Mouse (Mus musculus): ENCODE measurements at regions not wholly inside any gene's neighbourhood (a gene's known extent, or its start where the extent isn't known, plus 50 kb on each side); places are given as distances from the start of the nearest gene placed in this dataset.

DNA sequence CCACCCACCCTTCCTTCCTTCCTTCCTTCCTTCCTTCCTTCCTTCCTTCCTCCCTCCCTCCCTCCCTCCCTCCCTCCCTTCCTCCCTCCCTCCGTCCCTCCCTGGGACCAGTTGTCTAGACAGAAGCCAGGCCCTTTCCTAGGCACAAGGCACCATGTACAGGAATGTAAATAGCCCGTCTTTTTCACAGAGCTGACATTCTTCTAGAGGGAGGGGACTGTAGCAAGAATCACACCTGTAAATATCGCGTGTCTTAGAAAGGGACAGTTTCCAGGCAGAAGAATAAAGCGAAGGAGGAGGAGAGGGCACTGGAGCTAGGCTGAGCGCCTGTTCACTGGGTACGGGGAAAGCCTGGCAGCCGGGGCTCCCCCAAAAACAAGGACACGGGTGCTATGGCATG is 58.7 kb upstream of the Gm11733 start:
- H3K27me3 ChIP-seq = peaks cover 22% of the 10 kb centered on the region; the same call in 1 of the 2 replicates
- no peak overlapping the region for H3K27ac ChIP-seq (replicated peaks)
- no peaks in the 10 kb centered on the region for H3K4me1 ChIP-seq (replicated peaks)
- WGBS (ENCODE audit: insufficient replicate concordance) = 48% methylated on average over 8 of the region's 9 CpGs
- no peaks in the 10 kb centered on the region for H3K36me3 ChIP-seq (replicated peaks)
- H3K9ac ChIP-seq = no peak overlapping the region
- H3K4me2 ChIP-seq = no peak overlapping the region
- ATAC-seq (ENCODE audit: insufficient read depth) = no peak
- no peak overlapping the region for H3K4me3 ChIP-seq (replicated peaks)
- no peaks in the 10 kb centered on the region for H3K9me3 ChIP-seq (replicated peaks)

DNA sequence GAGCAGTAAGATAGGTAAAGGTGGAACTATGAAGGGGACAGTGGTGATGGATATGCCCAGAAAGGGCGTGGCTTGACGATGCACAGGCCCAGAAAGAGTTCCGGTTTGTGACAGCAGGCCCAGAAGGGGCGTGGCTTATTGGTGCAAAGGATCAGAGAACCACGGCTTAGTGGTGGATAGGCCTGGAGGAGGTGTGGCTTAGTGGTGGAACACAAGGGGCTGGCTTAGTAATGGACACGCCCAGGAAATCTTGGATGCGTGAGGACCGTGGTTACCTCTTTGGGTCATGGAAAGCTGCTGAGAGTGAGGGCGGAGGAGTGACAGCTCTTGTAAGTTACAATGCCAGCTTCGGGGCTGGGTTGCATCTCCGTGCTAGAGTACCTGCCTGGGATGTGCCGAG is 58.2 kb upstream of the Gm11733 start:
- no peaks in the 10 kb centered on the region for H3K4me1 ChIP-seq (replicated peaks)
- H3K27me3 ChIP-seq = peaks cover 22% of the 10 kb centered on the region; the same call in 1 of the 2 replicates
- H3K4me2 ChIP-seq = no peak overlapping the region
- no peak overlapping the region for H3K27ac ChIP-seq (replicated peaks)
- no peak overlapping the region for H3K4me3 ChIP-seq (replicated peaks)
- H3K9me3 ChIP-seq (replicated peaks) = no peaks in the 10 kb centered on the region
- no peak overlapping the region for H3K9ac ChIP-seq
- no peaks in the 10 kb centered on the region for H3K36me3 ChIP-seq (replicated peaks)
- WGBS (ENCODE audit: insufficient replicate concordance) = 25% methylated on average over 12 of the region's 12 CpGs
- no peak for ATAC-seq (ENCODE audit: insufficient read depth)

DNA sequence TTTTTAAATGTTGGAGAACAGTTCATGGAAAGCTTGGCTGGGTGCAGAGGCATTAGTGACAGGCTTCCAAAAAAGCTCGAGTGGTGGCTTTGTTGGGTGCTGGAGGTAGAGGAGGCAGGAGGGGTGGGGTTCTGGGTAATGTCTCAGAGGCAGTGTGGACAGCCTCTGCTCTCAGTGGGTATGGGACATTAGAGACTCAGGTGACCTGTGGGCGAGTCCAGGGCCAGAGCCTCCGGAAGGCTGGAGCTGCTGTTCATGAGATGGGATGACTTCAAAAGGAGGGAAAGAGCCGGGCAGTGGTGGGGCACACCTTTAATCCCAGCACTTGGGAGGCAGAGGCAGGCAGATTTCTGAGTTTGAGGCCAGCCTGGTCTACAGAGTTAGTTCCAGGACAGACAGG is 57.5 kb upstream of the Gm11733 start:
- 46% methylated on average over 4 of the region's 4 CpGs for WGBS (ENCODE audit: insufficient replicate concordance)
- no peak overlapping the region for H3K27ac ChIP-seq (replicated peaks)

DNA sequence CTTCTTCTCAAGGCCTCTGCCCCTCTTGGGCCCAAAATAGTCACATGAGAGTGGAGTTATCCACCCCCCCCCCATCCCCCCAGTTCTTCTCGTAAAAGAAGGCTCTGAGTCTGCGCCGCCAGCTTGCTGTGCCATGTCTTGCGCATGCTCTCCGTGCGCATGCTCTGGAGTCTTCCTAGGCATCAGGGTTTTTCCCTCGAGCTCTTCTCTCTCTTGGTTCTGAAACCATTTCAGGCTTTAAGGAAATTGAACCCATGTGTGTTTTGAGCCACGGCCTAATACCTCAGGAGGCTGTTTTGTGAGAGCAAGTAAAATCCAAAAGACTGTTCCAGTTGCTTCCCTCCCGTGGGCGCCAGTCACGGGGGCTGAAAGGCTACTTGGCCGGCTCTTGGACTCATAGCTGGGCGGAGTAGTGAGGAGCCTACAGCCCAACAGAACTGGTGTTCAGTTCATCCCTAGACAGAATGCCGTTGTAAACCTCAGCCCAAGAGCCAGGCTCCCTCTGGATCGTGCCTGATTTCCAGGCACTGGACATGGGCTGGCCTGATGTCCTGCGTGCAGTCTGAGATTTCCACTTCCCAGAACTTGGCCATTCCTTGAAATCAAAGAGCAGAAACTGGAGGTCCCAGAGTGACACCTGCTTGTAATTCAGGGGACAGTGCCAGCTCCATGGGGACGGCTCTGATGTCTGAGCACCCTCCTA is 56.2 kb upstream of the Gm11733 start:
- H3K9ac ChIP-seq = no peak overlapping the region
- H3K4me1 ChIP-seq (replicated peaks) = no peaks in the 10 kb centered on the region
- no peak overlapping the region for H3K27ac ChIP-seq (replicated peaks)
- H3K9me3 ChIP-seq (replicated peaks) = no peaks in the 10 kb centered on the region
- no peak overlapping the region for H3K4me2 ChIP-seq
- 73% methylated on average over 17 of the region's 17 CpGs for WGBS (ENCODE audit: insufficient replicate concordance)
- peaks cover 18% of the 10 kb centered on the region; the same call in 1 of the 2 replicates for H3K27me3 ChIP-seq
- no peak for ATAC-seq (ENCODE audit: insufficient read depth)
- H3K4me3 ChIP-seq (replicated peaks) = no peak overlapping the region
- H3K36me3 ChIP-seq (replicated peaks) = no peaks in the 10 kb centered on the region

More for the DNA sequence above, 57.5 kb upstream of the Gm11733 start:
- no peaks in the 10 kb centered on the region for H3K9me3 ChIP-seq (replicated peaks)
- H3K4me1 ChIP-seq (replicated peaks) = no peaks in the 10 kb centered on the region
- no peak overlapping the region for H3K9ac ChIP-seq
- no peak overlapping the region for H3K4me3 ChIP-seq (replicated peaks)
- peaks cover 18% of the 10 kb centered on the region; the same call in 1 of the 2 replicates for H3K27me3 ChIP-seq
- no peak for ATAC-seq (ENCODE audit: insufficient read depth)
- no peak overlapping the region for H3K4me2 ChIP-seq
- H3K36me3 ChIP-seq (replicated peaks) = no peaks in the 10 kb centered on the region

DNA sequence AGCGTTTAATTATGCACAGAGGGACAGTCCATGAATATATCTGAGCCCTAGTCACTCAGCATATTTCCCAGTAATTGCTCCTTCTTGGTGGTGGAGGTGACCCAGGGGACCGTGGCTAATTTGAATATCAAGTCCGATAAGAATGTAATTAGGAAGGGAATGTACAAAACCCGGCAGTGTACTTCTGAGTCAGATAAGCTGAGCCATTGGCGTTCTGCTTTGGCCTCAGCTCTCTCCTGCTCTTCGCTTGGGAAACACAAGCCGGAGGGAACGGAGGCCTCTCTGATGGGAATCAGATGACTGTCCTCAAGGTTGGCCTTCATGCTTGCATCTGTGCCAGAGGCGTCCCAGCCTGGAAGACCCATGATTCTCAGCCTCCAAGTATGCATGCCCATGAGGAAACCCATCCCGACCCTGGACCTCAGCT is 54.8 kb upstream of the Gm11733 start:
- 59% methylated on average over 10 of the region's 10 CpGs for WGBS (ENCODE audit: insufficient replicate concordance)
- Histone ChIP-seq H3K4me3 (replicated peaks) (no peak overlapping the region), H3K9me3 (replicated peaks) (no peaks in the 10 kb centered on the region)

DNA sequence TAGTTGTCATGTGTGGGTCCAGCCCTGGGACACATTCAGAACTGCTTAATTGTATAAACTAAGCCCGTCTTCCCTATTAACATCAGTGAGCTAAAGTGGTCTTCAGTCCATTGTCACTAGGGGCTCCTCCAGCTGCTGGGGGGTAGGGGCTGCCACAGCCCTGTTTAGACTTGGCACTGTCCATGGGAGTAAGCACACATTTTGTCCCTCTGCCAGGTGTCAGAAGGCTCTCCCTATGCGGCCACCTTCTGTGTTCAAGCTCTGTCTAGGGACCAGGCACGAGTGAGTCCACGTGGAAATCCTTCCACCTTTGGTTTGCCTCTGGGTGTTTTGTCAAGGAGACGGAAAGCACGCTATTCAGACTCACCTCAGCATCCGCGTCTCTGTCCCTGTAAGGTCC is 54.3 kb upstream of the Gm11733 start:
- ATAC-seq (ENCODE audit: insufficient read depth) = no peak
- Histone ChIP-seq H3K27ac (replicated peaks) (no peak overlapping the region), H3K36me3 (replicated peaks) (no peaks in the 10 kb centered on the region), H3K4me2 (no peak overlapping the region), H3K9ac (no peak overlapping the region), H3K4me1 (replicated peaks) (no peaks in the 10 kb centered on the region), H3K4me3 (replicated peaks) (no peak overlapping the region), H3K9me3 (replicated peaks) (no peaks in the 10 kb centered on the region), H3K27me3 (peaks cover 18% of the 10 kb centered on the region; the same call in 1 of the 2 replicates)
- WGBS (ENCODE audit: insufficient replicate concordance) = 43% methylated on average over 8 of the region's 8 CpGs

More for the DNA sequence above, 54.8 kb upstream of the Gm11733 start:
- Histone ChIP-seq H3K27ac (replicated peaks) (no peak overlapping the region), H3K27me3 (peaks cover 18% of the 10 kb centered on the region; the same call in 1 of the 2 replicates), H3K36me3 (replicated peaks) (no peaks in the 10 kb centered on the region), H3K4me1 (replicated peaks) (no peaks in the 10 kb centered on the region), H3K9ac (no peak overlapping the region), H3K4me2 (no peak overlapping the region)
- no peak for ATAC-seq (ENCODE audit: insufficient read depth)

DNA sequence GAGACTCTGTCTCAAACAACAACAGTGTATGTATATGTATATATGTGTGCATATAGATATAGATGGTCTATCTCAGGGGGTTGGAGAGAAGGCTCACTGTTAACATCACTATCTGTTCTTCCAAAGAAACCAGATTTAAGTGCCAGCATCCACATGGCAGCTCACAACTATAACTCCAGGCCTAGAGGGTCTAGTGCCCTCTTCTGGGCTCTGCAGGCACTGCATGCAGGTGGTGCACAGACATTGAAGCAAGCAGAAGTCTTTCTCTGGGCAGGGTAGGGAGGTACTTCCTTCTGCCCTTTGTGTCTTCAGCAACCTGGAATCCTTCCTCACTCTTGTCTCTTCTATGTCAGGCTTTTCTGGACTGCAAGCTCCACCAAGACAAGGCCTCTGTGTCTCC is 50.1 kb upstream of the Gm11733 start:
- no peak overlapping the region for H3K4me2 ChIP-seq
- no peaks in the 10 kb centered on the region for H3K36me3 ChIP-seq (replicated peaks)
- no peaks in the 10 kb centered on the region for H3K9me3 ChIP-seq (replicated peaks)
- no peak overlapping the region for H3K4me3 ChIP-seq (replicated peaks)
- H3K27ac ChIP-seq (replicated peaks) = no peak overlapping the region
- ATAC-seq (ENCODE audit: insufficient read depth) = no peak
- H3K27me3 ChIP-seq = peaks cover 48% of the 10 kb centered on the region
- H3K9ac ChIP-seq = no peak overlapping the region
- no peaks in the 10 kb centered on the region for H3K4me1 ChIP-seq (replicated peaks)
